Mouse (Mus musculus) intestine, postnatal 0 days (tissue): ENCODE data around the gene Phyhd1. TPM values are rescaled to one million over a fixed set of nuclear protein-coding genes. Genes with fewer than 3 reads are reported as not detected.

ENCODE experiments used
- ATAC-seq: fragments of 200-750 bp; cut with Nextera tagmentation; 2 replicates; pipeline ENCODE4 v1.8.0; 2017; ENCODE audit warnings: mild to moderate bottlenecking, moderate TSS enrichment, moderate library complexity
- H3K27ac ChIP-seq: fragments of 300-500 bp; sonication (generic); 2 replicates; pipeline ENCODE4 v1.5.1; 2014; ENCODE audit warnings: mild to moderate bottlenecking, low read depth, low read length, moderate library complexity
- H3K27me3 ChIP-seq: fragments of 300-500 bp; sonication (generic); replicated peaks from 2 replicates; pipeline ENCODE4 v1.6.1; 2014; ENCODE audit warnings: low read length, mixed read lengths; ENCODE audit not compliant: control insufficient read depth, insufficient read depth
- H3K36me3 ChIP-seq: fragments of 300-500 bp; sonication (generic); 2 replicates; pipeline ENCODE4 v1.6.1; 2014; ENCODE audit warnings: mild to moderate bottlenecking, moderate library complexity; ENCODE audit not compliant: control insufficient read depth, insufficient read depth
- H3K4me1 ChIP-seq: fragments of 300-500 bp; sonication (generic); replicated peaks from 2 replicates; pipeline ENCODE4 v1.6.1; 2014; ENCODE audit warnings: antibody characterized with exemption, low read length, mixed read lengths; ENCODE audit not compliant: control insufficient read depth, insufficient read depth
- H3K4me2 ChIP-seq: fragments of 300-500 bp; sonication (generic); replicated peaks from 2 replicates; pipeline ENCODE4 v1.6.1; 2014; ENCODE audit warnings: low read depth, mild to moderate bottlenecking, moderate library complexity
- H3K4me3 ChIP-seq: fragments of 300-500 bp; sonication (generic); 2 replicates; pipeline ENCODE4 v1.5.1; 2014; ENCODE audit warnings: low read depth, low read length
- H3K9ac ChIP-seq: fragments of 300-500 bp; sonication (generic); 2 replicates; pipeline ENCODE4 v1.6.1; 2014; ENCODE audit warnings: mild to moderate bottlenecking, low read depth, low read length
- H3K9me3 ChIP-seq: fragments of 300-500 bp; sonication (generic); 2 replicates; pipeline ENCODE4 v1.6.1; 2016; ENCODE audit warnings: mixed run types; ENCODE audit not compliant: control insufficient read depth
- CTCF ChIP-seq: sonication (generic); IDR thresholded peaks from 2 replicates; pipeline ENCODE4 v1.5.1; 2016; ENCODE audit warnings: low read depth, mild to moderate bottlenecking, control low read depth, antibody characterized with exemption, moderate library complexity
- WGBS: fragments of 180-500 bp; shearing (Covaris S2); extraction: QIAGEN DNeasy Blood & Tissue Kit; methylation state at CpG from one replicate; pipeline ENCODE4 v1.1.7; 2014; 5-methylcytosine and 5-hydroxymethylcytosine counted together
- polyA plus RNA-seq: library from polyadenylated mRNA; unstranded; fragments of >200 nt; fragmentation: Nextera tagmentation; extraction: Ambion mirVana; gene quantifications from 2 replicates; pipeline ENCODE4 v1.2.1, GENCODE M21; 2015

The Phyhd1 gene
- polyA plus RNA-seq, 1 experiment from 2014 or later: 3.1 TPM

DNA sequence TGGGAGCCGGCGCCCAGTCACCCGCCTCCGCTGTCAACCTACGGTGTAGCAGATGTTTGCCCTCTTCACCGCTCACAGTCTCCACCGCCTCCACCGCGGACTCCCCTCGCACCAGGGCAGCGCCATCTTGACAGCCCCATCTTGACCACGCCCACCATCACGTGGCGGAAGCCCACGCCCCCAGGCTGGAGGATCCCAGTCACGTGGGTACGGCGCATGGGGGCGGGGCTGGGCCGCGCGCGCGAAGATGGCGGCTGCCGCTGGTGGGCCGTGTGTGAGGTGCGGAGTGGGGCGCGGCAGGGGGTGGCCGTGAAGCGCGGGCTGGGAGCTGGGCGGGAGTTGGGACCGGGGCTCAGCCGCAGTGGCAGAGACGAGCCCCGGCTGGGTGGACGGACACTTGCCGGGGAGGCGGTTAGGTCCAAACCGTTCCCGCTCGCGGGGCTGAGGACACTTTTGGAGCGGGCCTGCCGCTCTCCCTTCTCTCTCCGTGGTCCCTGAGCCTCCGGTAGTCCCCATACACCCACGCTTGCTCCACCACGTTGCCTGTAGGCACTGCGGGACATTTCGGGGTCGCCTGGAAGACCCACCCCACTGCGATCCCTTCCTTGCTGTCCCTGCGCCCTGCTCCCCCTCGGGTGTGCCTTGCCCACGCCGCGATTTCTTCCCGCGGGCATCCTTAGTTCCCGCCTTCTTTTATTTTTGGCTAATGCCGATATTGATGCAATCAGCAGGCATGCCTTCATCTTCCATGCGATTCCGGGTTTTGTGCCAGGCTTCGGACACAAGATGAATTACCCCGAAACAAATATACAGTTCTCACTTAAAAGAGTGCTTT, 20.4 kb downstream of the Phyhd1 start, which contains the start of the genes Dolk and Nup188:
TSS of gene Dolk (minus strand) at position 143 of the 835 bp plus-strand sequence.
TSS of gene Nup188 (plus strand) at position 206 of the 835 bp plus-strand sequence.
- peak within 1 kb of the TSS; percentile 65 for H3K27ac ChIP-seq
- peak; percentile 89 for ATAC-seq
- peaks cover 5% of the 10 kb centered on the region; the same call in 1 of the 2 replicates for H3K36me3 ChIP-seq
- peak within 1 kb of the TSS; percentile 70 for H3K9ac ChIP-seq
- H3K4me3 ChIP-seq: peak within 1 kb of the TSS; percentile 87
- WGBS: under 1% methylated on average over 67 of the region's 68 CpGs
- peaks cover 7% of the 10 kb centered on the region; the same call in 1 of the 2 replicates for H3K4me1 ChIP-seq
- H3K27me3 ChIP-seq: no peaks in the 10 kb centered on the region
- 0 out of 2 replicates have a peak, but pooled peaks have one; percentile 2 for TF ChIP-seq CTCF
- H3K9me3 ChIP-seq: no peaks in the 10 kb centered on the region
- H3K4me2 ChIP-seq: peak within 1 kb of the TSS; percentile 93

DNA sequence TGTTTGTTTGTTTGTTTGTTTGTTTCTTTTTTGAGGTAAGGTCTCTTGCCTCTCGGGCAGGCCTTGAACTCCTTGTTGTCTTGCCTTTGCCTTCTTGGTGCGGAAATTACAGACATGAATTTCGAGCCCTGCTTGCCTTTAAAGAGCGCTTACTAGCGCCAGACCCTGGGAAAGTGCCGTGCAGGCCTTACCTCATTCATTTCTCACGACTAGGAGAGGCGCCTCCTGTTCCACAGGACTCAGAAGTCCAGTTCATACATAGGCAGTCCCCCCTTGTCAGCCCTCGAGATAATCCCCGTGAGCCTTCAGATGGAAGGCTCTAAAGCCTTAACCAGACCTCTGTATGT, 21.0 kb downstream of the Phyhd1 start:
- peak overlapping the region; percentile 70 for H3K9ac ChIP-seq
- peak overlapping the region; percentile 87 for H3K4me3 ChIP-seq
- TF ChIP-seq CTCF: 0 out of 2 replicates have a peak, but pooled peaks have one; percentile 29
- no peaks in the 10 kb centered on the region for H3K27me3 ChIP-seq
- H3K36me3 ChIP-seq: peaks cover 5% of the 10 kb centered on the region; the same call in 1 of the 2 replicates
- WGBS: 0% methylated on average over 10 of the region's 10 CpGs
- H3K9me3 ChIP-seq: no peaks in the 10 kb centered on the region
- 0 out of 2 replicates have a peak overlapping the region, but pooled peaks have one; percentile 42 for H3K27ac ChIP-seq
- H3K4me2 ChIP-seq: peak overlapping the region; percentile 93
- ATAC-seq: no peak
- H3K4me1 ChIP-seq: peaks cover 7% of the 10 kb centered on the region; the same call in 1 of the 2 replicates

DNA sequence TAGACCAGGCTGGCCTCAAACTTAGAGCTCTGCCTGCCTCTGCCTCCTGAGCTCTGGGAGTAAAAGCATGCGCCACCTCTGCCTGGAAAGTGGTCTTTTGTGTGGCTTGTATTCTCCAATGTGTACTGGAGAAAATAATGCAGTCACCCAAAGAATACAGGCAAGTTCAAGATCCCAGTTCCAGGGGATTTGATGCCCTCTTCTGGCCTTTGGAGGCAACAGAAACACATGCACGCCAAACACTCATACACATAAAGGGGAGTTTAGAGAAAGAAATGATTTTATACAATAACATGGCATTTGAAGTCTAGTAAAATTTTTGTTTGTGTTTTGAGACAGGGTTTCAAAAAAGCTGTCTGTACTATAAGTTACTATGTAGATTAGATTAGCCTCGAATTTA, 33.5 kb downstream of the Phyhd1 start:
- TF ChIP-seq CTCF: peak; percentile 61
- Histone ChIP-seq H3K9ac (no peak overlapping the region), H3K27ac (no peak overlapping the region), H3K4me3 (no peak overlapping the region), H3K36me3 (peaks cover 53% of the 10 kb centered on the region), H3K27me3 (no peaks in the 10 kb centered on the region), H3K4me1 (no peaks in the 10 kb centered on the region), H3K9me3 (no peaks in the 10 kb centered on the region), H3K4me2 (no peak overlapping the region)
- ATAC-seq: no peak
- 72% methylated on average over 3 of the region's 3 CpGs for WGBS

DNA sequence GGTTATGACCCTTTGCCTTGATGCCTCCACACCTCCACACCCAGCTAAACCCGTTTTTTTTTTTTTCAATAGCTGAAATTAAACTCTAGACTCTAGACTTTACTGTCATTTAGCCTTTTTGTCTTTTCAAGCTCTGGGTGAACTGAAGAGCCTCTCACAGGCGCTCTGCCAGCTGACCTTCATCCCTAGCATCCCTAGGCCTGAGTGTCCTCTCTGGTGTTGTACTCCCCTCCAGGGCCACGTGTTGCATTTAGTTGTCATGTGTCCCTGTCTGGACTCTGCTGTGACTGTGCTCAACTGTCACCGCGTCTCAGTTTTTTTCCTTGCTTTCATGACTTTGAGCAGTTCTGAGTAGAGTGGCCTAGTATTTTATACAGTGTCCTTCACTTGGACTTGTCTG, 34.0 kb downstream of the Phyhd1 start:
- Histone ChIP-seq H3K4me3 (no peak overlapping the region), H3K4me2 (no peak overlapping the region), H3K4me1 (no peaks in the 10 kb centered on the region), H3K27me3 (no peaks in the 10 kb centered on the region), H3K9me3 (no peaks in the 10 kb centered on the region), H3K27ac (no peak overlapping the region), H3K36me3 (peaks cover 58% of the 10 kb centered on the region), H3K9ac (no peak overlapping the region)
- 86% methylated on average over 5 of the region's 5 CpGs for WGBS
- no peak for ATAC-seq
- no peak for TF ChIP-seq CTCF

GRCm38 (mm10) chr2:30306087-30306486, 40.1 kb downstream of the Phyhd1 start:
- no peaks in the 10 kb centered on the region for H3K4me1 ChIP-seq
- no peak overlapping the region for H3K4me2 ChIP-seq
- TF ChIP-seq CTCF: no peak
- 81% methylated on average over 7 of the region's 7 CpGs for WGBS
- H3K9me3 ChIP-seq: no peaks in the 10 kb centered on the region
- no peak overlapping the region for H3K9ac ChIP-seq
- no peak overlapping the region for H3K4me3 ChIP-seq
- no peaks in the 10 kb centered on the region for H3K27me3 ChIP-seq
- peaks cover 89% of the 10 kb centered on the region for H3K36me3 ChIP-seq
- ATAC-seq: no peak
- H3K27ac ChIP-seq: no peak overlapping the region

- no peak overlapping the region for H3K4me2 ChIP-seq
- no peak overlapping the region for H3K27ac ChIP-seq
- no peaks in the 10 kb centered on the region for H3K9me3 ChIP-seq
- WGBS: 70% methylated on average over 3 of the region's 3 CpGs
- H3K4me1 ChIP-seq: no peaks in the 10 kb centered on the region
- no peaks in the 10 kb centered on the region for H3K27me3 ChIP-seq
- no peak overlapping the region for H3K9ac ChIP-seq
- no peak for TF ChIP-seq CTCF
- ATAC-seq: no peak
- no peak overlapping the region for H3K4me3 ChIP-seq
- H3K36me3 ChIP-seq: peaks cover 89% of the 10 kb centered on the region
Observed at GRCm38 (mm10) chr2:30309351-30309750, 43.3 kb downstream of the Phyhd1 start.
